Mouse (Mus musculus): ENCODE measurements at regions not wholly inside any gene's neighbourhood (a gene's known extent, or its start where the extent isn't known, plus 50 kb on each side); places are given as distances from the start of the nearest gene placed in this dataset.

DNA sequence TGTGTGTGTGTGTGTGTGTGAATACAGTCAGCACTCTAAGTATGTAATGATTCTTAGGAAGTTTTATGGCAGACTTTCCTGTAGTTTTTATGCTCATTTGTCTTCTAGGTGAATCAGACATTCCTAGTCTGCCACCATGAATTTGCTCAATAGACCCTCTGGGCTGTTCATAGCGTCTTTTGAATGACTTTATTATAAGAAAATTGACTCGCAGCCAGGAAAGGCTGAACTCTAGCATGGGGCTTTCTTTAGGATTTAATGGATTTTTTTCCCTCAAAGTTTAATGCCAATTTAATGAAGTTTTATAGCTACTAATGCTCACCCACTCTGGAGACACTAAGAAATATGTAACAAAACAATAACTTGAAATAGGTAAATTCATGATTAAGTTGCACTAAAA lies 363.6 kb downstream of the Cdh11 start:
- no peak for DNase-seq (ENCODE audit: low read depth)

DNA sequence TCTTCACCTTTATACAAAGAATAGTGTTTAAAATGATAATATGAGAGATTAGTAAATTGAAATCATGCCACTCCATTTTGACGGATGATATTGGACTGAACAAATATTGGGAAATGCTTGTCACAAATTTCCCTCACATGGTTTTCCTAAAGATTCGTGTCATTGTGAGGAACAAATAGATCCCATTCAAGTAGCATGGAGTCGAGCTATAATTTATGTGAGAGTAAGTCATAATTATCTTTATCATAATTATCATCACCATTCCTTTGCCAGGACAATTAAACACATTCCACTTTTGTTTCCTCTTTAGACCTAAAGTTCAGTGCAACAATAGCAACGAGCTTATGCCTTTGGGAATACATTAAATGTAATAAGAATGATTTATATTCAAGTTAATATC lies 370.5 kb downstream of the Cdh11 start:
- peak; percentile 83 for DNase-seq (ENCODE audit: low read depth)

DNA sequence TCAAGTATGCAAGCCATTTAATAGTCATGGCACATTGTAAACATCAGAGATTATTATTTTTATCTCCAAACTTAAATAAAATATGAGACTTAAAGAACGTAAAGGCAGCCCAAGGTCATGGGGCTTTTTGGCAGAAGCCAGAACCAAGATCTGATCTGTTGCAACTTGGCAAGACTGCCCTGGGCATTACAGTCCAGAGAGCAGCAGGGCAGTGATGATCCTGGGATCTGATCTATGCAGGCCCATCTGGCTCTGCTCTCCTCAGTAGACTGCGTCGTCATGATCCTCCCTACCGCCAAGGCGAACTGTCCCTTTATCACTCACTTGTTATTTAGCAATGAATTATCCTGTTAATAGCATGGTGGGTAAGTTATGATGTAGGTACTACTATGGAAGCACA lies 372.0 kb downstream of the Cdh11 start:
- DNase-seq (ENCODE audit: low read depth) = no peak

GRCm38 (mm10) chr8:102387591-102387990 lies 397.9 kb downstream of the Cdh11 start:
- no peak for DNase-seq (ENCODE audit: low read depth)

DNA sequence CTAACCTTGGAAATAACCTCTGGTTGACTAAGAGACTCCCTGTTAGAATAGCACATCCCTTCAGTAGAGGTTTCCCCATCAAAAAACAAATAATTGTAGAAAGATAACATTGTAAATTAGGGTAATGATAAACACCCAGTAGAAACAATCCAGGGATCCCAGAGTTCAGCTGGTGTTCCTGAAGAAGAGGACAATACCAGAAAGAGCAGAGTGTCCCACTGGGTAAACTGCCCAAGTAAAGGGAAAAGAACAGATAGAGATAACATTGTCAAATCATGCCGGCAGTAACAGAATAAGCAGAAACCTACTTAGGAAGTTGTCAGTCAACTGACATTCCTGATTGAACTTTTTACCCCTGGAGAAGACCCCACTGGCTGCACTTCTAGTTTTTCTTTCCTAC lies 440.1 kb downstream of the Cdh11 start:
- no peak for DNase-seq (ENCODE audit: low read depth)

GRCm38 (mm10) chr8:102332511-102332910 lies 452.9 kb downstream of the Cdh11 start:
- no peak for DNase-seq (ENCODE audit: low read depth)

GRCm38 (mm10) chr8:102331151-102331550 lies 454.3 kb downstream of the Cdh11 start:
- no peak for DNase-seq (ENCODE audit: low read depth)

DNA sequence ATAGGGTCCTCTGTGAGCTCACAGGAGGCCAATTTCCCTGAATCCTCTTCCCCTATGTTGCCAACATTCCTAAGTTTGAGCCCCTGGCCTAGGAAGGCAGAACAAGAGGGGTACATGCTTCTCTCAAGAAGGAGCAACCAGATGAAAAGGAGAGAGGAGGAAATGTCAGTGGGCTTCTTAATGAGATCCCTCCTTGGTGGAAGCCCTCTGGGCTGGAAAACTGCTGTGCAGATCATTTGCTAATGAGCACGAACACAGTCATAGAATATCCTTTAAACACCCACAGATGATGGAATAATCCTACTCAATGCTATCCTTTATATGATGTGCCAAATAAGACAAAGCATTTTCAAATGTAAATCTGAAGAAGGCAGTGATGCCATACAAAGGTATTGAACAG lies 455.5 kb downstream of the Cdh11 start:
- DNase-seq (ENCODE audit: low read depth) = no peak

All from gonadal fat pad, adult 2 months (tissue).